Mouse (Mus musculus) MEL (cell line): ENCODE measurements at regions not wholly inside any gene's neighbourhood (a gene's known extent, or its start where the extent isn't known, plus 50 kb on each side); places are given as distances from the start of the nearest gene placed in this dataset.
A peak's percentile ranks its signal among the peaks of the same experiment; 100 is the strongest.

Source experiments
- DNase-seq: peaks from one replicate; pipeline ENCODE4 v3.0.0; 2011; ENCODE audit warnings: low read depth, low spot score
- H3K27ac ChIP-seq: 2 replicates; pipeline ENCODE4 v1.5.1; 2012; ENCODE audit warnings: low read depth, mild to moderate bottlenecking, control low read depth, low read length, moderate library complexity; ENCODE audit not compliant: control insufficient read depth
- H3K27me3 ChIP-seq, 2 experiments: fragments of 150-350 bp in 1 of 2; sonication (generic) in 1 of 2; 2 replicates each; pipeline ENCODE4 v1.6.1; 2012; ENCODE audit warnings: low read length in 2 of 2, mild to moderate bottlenecking in 2 of 2, improper control_type of control experiment in 1 of 2, moderate library complexity in 1 of 2; ENCODE audit not compliant: insufficient read depth in 2 of 2, control insufficient read depth in 1 of 2
- H3K36me3 ChIP-seq, 2 experiments: 2 replicates each; pipeline ENCODE4 v1.6.1; 2012 to 2014; ENCODE audit warnings: low read length in 2 of 2, improper control_type of control experiment in 1 of 2, inconsistent platforms in 1 of 2, mild to moderate bottlenecking in 1 of 2; ENCODE audit not compliant: insufficient read depth in 2 of 2, control insufficient read depth in 1 of 2
- H3K4me1 ChIP-seq, 2 experiments: fragments of 150-350 bp in 1 of 2; sonication (generic) in 1 of 2; 2 replicates each; pipeline ENCODE4 v1.6.1; 2012; ENCODE audit warnings: low read length in 2 of 2, improper control_type of control experiment in 1 of 2, mild to moderate bottlenecking in 1 of 2; ENCODE audit not compliant: insufficient read depth in 2 of 2, control insufficient read depth in 1 of 2
- H3K4me3 ChIP-seq, 2 experiments: fragments of 150-350 bp in 1 of 2; sonication (generic) in 1 of 2; 2 replicates each; pipeline ENCODE4 v1.5.1; 2012; ENCODE audit warnings: low read depth in 2 of 2, low read length in 2 of 2, mild to moderate bottlenecking in 2 of 2, moderate library complexity in 2 of 2, control low read depth in 1 of 2, improper control_type of control experiment in 1 of 2; ENCODE audit not compliant: control insufficient read depth in 1 of 2, insufficient read depth in 1 of 2
- H3K79me2 ChIP-seq: 2 replicates; pipeline ENCODE4 v1.6.1; 2012; ENCODE audit warnings: mild to moderate bottlenecking, low read length, moderate library complexity; ENCODE audit not compliant: control insufficient read depth, poor library complexity, insufficient read depth
- H3K9ac ChIP-seq: 2 replicates; pipeline ENCODE4 v1.6.1; 2012; ENCODE audit warnings: low read depth, mild to moderate bottlenecking, control low read depth, low read length, moderate library complexity; ENCODE audit not compliant: control insufficient read depth, poor library complexity, severe bottlenecking
- H3K9me3 ChIP-seq: fragments of 150-350 bp; sonication (generic); replicated peaks from 2 replicates; pipeline ENCODE4 v1.6.1; 2012; ENCODE audit warnings: mild to moderate bottlenecking, low read length, improper control_type of control experiment, moderate library complexity; ENCODE audit not compliant: insufficient read depth
- BHLHE40 ChIP-seq: IDR thresholded peaks from 2 replicates; pipeline ENCODE4 v1.6.1; 2012; ENCODE audit warnings: low read depth, mild to moderate bottlenecking, inconsistent platforms, low read length, improper control_type of control experiment, borderline replicate concordance
- CTCF ChIP-seq, 3 experiments: IDR thresholded peaks in 2 of 3; conservative IDR thresholded peaks in 1 of 3; 2 replicates each; pipeline ENCODE4 v1.5.1; 2011 to 2012; ENCODE audit warnings: low read length in 3 of 3, low read depth in 2 of 3, mild to moderate bottlenecking in 2 of 3, improper control_type of control experiment in 1 of 3, inconsistent platforms in 1 of 3, mixed read lengths in 1 of 3, moderate library complexity in 1 of 3; ENCODE audit not compliant: control insufficient read depth in 1 of 3, insufficient read depth in 1 of 3, poor library complexity in 1 of 3, severe bottlenecking in 1 of 3
- ELF1 ChIP-seq: IDR thresholded peaks from 2 replicates; pipeline ENCODE4 v1.6.1; 2014; ENCODE audit warnings: low read depth, mild to moderate bottlenecking, inconsistent platforms, low read length, improper control_type of control experiment, moderate library complexity
- EP300 ChIP-seq, 2 experiments: IDR thresholded peaks; 2 replicates each; pipeline ENCODE4 v1.6.1; 2011; ENCODE audit warnings: improper control_type of control experiment in 2 of 2, low read length in 2 of 2, low read depth in 1 of 2, mild to moderate bottlenecking in 1 of 2
- GATA1 ChIP-seq: IDR thresholded peaks from 2 replicates; pipeline ENCODE4 v1.6.1; 2011; ENCODE audit warnings: low read depth, low read length, improper control_type of control experiment
- MAFK ChIP-seq: IDR thresholded peaks from 2 replicates; pipeline ENCODE4 v1.6.1; 2011; ENCODE audit warnings: low read depth, mild to moderate bottlenecking, low read length, improper control_type of control experiment, borderline replicate concordance
- MAX ChIP-seq: IDR thresholded peaks from 2 replicates; pipeline ENCODE4 v1.6.1; 2011; ENCODE audit warnings: low read length, improper control_type of control experiment
- MEF2A ChIP-seq: IDR thresholded peaks from 2 replicates; pipeline ENCODE4 v1.6.1; 2014; ENCODE audit warnings: low read depth, mild to moderate bottlenecking, inconsistent platforms, low read length, improper control_type of control experiment; ENCODE audit not compliant: poor library complexity, insufficient replicate concordance, severe bottlenecking; ENCODE audit errors: extremely low read depth
- MYC ChIP-seq: IDR thresholded peaks from 2 replicates; pipeline ENCODE4 v1.6.1; 2011; ENCODE audit warnings: low read depth, mild to moderate bottlenecking, low read length, improper control_type of control experiment, moderate library complexity
- NELFE ChIP-seq: IDR thresholded peaks from 2 replicates; pipeline ENCODE4 v1.6.1; 2011; ENCODE audit warnings: low read depth, low read length, improper control_type of control experiment
- NRF1 ChIP-seq: IDR thresholded peaks from 2 replicates; pipeline ENCODE4 v1.6.1; 2014; ENCODE audit warnings: low read depth, mild to moderate bottlenecking, inconsistent platforms, low read length, improper control_type of control experiment, moderate library complexity; ENCODE audit not compliant: poor library complexity, insufficient read depth, severe bottlenecking
- POLR2AphosphoS2 ChIP-seq: IDR thresholded peaks from 2 replicates; pipeline ENCODE4 v1.6.1; 2011; ENCODE audit warnings: low read length, improper control_type of control experiment
- POLR2AphosphoS5 ChIP-seq: IDR thresholded peaks from 2 replicates; pipeline ENCODE4 v1.6.1; 2012; ENCODE audit warnings: low read depth, borderline replicate concordance, mild to moderate bottlenecking, inconsistent platforms, low read length, moderate library complexity, mixed read lengths
- RCOR1 ChIP-seq: IDR thresholded peaks from 2 replicates; pipeline ENCODE4 v1.6.1; 2012; ENCODE audit warnings: low read depth, mild to moderate bottlenecking, inconsistent platforms, low read length, improper control_type of control experiment
- TBP ChIP-seq: IDR thresholded peaks from 2 replicates; pipeline ENCODE4 v1.8.0; 2011; ENCODE audit warnings: low read depth, low read length, improper control_type of control experiment
- UBTF ChIP-seq: IDR thresholded peaks from 2 replicates; pipeline ENCODE4 v1.6.1; 2012; ENCODE audit warnings: low read depth, mild to moderate bottlenecking, inconsistent platforms, low read length, improper control_type of control experiment, moderate library complexity, borderline replicate concordance; ENCODE audit not compliant: insufficient read depth
- USF1 ChIP-seq: IDR thresholded peaks from 2 replicates; pipeline ENCODE4 v1.6.1; 2014; ENCODE audit warnings: low read depth, mild to moderate bottlenecking, inconsistent platforms, low read length, improper control_type of control experiment, moderate library complexity
- ZC3H11A ChIP-seq: IDR thresholded peaks from 2 replicates; pipeline ENCODE4 v1.6.1; 2012; ENCODE audit warnings: low read depth, mild to moderate bottlenecking, inconsistent platforms, low read length, improper control_type of control experiment
- ZKSCAN1 ChIP-seq: IDR thresholded peaks from 2 replicates; pipeline ENCODE4 v1.6.1; 2012; ENCODE audit warnings: low read depth, mild to moderate bottlenecking, inconsistent platforms, low read length, improper control_type of control experiment, moderate library complexity
- ZMIZ1 ChIP-seq: IDR thresholded peaks from 2 replicates; pipeline ENCODE4 v1.6.1; 2012; ENCODE audit warnings: low read depth, mild to moderate bottlenecking, inconsistent platforms, low read length, improper control_type of control experiment, moderate library complexity

DNA sequence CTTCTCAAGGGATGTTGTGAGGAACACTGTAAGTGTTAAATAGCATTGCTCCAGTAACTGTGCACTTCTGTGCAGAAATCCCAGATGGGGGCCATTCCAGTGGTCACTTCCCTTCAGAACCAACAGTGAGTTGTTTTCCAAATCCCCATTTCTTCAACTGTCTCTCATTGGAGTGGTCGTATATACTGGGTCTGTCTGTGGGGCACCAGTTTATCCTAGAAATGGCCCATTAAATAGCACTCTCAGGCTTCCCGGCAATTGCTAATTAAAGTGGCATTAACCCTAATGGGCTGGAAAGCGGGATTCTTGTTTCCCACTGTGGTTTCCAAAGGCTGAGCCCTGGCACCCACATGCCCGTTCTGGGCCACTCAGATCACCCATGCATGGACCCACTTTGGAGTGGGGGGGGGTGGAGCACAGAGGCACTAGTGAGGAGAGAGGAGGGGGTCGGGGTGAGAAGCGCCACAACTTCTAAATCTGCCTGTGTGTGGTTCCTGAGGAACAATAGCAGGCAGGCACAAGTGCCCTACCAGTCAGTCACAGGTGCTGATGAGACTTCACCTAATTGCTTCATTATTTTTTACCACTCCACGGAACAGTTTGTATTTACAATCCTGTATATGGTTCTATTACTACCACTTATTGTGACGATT lies 78.1 kb downstream of the Fam204a start:
- Histone ChIP-seq H3K4me3 (no peak overlapping the region), H3K36me3 (peaks cover 6 to 28% of the 10 kb centered on the region in 2 experiments; a peak in 3 of 4 replicates), H3K4me1 (peaks cover 20 to 28% of the 10 kb centered on the region in 2 experiments), H3K27me3 (no peaks in the 10 kb centered on the region), H3K9ac (no peak overlapping the region), H3K9me3 (no peaks in the 10 kb centered on the region), H3K79me2 (peaks cover 19% of the 10 kb centered on the region), H3K27ac (no peak overlapping the region)
- no peak for DNase-seq
- TF ChIP-seq POLR2AphosphoS2 = no peak
- no peak for TF ChIP-seq NELFE
- TF ChIP-seq RCOR1 = no peak
- TF ChIP-seq ZKSCAN1 = no peak
- no peak for TF ChIP-seq BHLHE40
- TF ChIP-seq POLR2AphosphoS5 = no peak
- TF ChIP-seq USF1 = no peak
- no peak for TF ChIP-seq ZMIZ1

DNA sequence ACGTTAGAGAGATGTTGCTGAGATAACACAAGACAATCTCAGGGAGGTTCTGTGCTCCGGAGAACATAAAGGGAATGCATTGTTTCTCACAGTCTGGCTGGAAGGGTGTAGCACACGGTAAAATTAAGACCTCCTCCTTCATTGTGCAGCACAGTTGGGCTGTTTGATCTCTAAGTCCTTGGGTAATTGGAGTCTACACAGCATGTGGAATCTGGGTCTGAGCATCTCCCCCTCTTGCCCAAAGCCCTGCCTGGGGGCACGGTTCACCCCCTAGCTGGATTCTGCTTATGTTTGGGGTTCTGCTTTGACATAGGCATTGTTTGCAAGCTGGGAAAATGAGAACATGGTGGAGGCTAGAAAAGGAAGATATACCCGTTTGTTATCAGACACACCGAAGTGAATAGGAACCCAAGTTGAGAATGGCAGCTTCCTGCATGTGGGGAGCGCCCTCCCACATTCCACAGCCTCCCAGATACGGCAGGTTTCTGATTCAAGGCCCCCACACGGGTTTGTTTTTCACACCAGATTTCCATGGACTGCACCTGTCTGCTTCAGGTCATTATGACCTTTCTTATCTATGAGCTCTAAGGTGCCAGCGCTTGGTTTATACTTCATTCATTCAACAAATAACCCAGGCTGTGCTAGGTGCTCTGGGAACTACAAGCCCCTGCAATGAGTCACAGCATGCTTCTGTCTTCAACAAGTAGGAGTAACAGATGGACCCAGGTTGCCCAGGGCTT lies 79.9 kb downstream of the Fam204a start:
- H3K36me3 ChIP-seq = peaks cover 4 to 28% of the 10 kb centered on the region in 2 experiments; a peak in 3 of 4 replicates
- H3K4me3 ChIP-seq = peak overlapping the region; percentile 51 to 80
- TF ChIP-seq MYC (no peak), GATA1 (peak; percentile 38; the same call in 1 of the 2 replicates)
- TF ChIP-seq, all 39 proteins: peak for 1
- Histone ChIP-seq H3K9me3 (no peaks in the 10 kb centered on the region), H3K79me2 (peaks cover 19% of the 10 kb centered on the region), H3K27me3 (no peaks in the 10 kb centered on the region), H3K9ac (peak overlapping the region; percentile 79), H3K4me1 (peaks cover 20 to 28% of the 10 kb centered on the region in 2 experiments), H3K27ac (peak overlapping the region; percentile 53)
- peak; percentile 69 for DNase-seq

DNA sequence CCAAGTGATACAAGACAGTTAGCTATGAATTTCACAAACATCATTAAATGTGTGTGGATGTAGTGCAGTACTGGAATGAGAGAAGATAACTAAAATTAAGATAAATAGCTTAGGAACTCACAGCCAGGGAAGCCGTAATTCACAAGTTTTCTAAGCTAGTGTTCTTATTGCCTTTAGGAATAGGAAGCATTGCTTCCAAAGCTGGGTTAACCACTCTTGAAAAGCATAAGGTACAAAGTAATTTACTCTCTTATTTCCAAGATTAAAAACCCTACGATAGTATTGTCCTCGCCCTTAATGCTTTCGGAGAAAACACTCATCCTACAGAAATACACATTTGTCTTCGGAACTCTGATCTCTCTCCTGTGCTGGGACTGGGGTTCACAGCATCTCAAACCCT lies 81.3 kb downstream of the Fam204a start:
- Histone ChIP-seq H3K27me3 (no peaks in the 10 kb centered on the region), H3K79me2 (peaks cover 19% of the 10 kb centered on the region), H3K4me3 (peak overlapping the region; percentile 77 to 80), H3K36me3 (peaks cover 4 to 28% of the 10 kb centered on the region in 2 experiments; a peak in 3 of 4 replicates), H3K9ac (peak overlapping the region; percentile 79), H3K27ac (peak overlapping the region; percentile 78), H3K9me3 (no peaks in the 10 kb centered on the region), H3K4me1 (peaks cover 20 to 28% of the 10 kb centered on the region in 2 experiments)
- peak; percentile 68 for DNase-seq
- TF ChIP-seq MAFK = no peak
- TF ChIP-seq MAX = no peak
- TF ChIP-seq MEF2A = no peak
- peak in 1 of 2 experiments; percentile 50; a peak in 2 of 4 replicates for TF ChIP-seq EP300 (IDR thresholded peaks at IDR 0.05; ENCODE audit: low read depth in 1 of 2, low read length in 2 of 2)
- no peak for TF ChIP-seq USF1
- no peak for TF ChIP-seq NRF1
- no peak for TF ChIP-seq ZMIZ1
- TF ChIP-seq UBTF = no peak
- TF ChIP-seq ZC3H11A = 0 out of 2 replicates have a peak, but pooled peaks have one; percentile 11
- no peak for TF ChIP-seq CTCF (IDR thresholded peaks at IDR 0.05 in 2 of 3, conservative IDR thresholded peaks at IDR 0.05 in 1 of 3; ENCODE audit: control insufficient read depth in 1 of 3, insufficient read depth in 1 of 3, low read depth in 2 of 3, low read length in 3 of 3, poor library complexity in 1 of 3, severe bottlenecking in 1 of 3)
- 0 out of 2 replicates have a peak, but pooled peaks have one; percentile 2 for TF ChIP-seq ELF1
- no peak for TF ChIP-seq GATA1
- 0 out of 2 replicates have a peak, but pooled peaks have one; percentile 35 for TF ChIP-seq TBP
